ENCODE assay signal across 15 mouse cellular contexts in the genomic region with DNA sequence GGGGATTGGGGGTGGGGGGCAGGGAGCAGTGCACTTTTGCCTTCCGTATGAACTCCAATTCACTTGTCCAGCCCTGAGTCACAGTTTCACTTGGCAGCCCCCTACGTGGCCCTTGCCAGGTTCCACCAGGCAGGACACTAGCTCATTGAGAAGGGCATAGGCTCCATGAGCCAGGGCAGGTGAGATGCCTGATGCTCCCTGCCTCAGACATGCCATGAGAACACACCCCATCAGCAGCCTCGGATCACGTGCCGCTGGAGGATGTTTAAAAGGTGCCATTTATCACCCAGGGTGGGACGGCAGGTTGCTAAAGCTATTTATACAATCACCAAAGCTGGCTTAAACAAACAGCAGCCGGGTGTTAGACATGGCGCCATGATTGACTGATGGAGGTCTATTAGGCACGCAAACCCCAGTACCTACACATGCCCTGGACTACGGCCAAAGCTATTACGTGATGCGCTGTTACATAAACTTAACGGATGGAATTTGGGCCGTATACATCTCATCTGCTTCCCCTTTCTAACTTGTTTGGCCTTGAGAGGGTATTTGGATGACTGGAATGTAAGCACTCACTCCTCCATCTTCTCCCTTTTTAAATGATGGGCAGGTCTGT.
DNase-seq lines count a peak whose midpoint lies in the region; ATAC-seq and TF ChIP-seq lines count a peak whose summit lies in the region.
"Had no signal": no experiment of that assay in that cellular context is flagged by ENCODE, and none has a peak within 500 bp of the region (broad histone marks: within the 10 kb centered on the region; RNA-seq: fewer than 3 reads in every experiment).

No protein-coding gene starts in this region.

- no peak for DNase-seq in embryonic facial prominence, embryonic 10.5 days (ENCODE audit: low spot score)
- DNase-seq in lung, embryonic 14.5 days: peak; percentile 73
- DNase-seq in lung, postnatal 25 days (ENCODE audit: low spot score): no peak
- peak; percentile 11 for DNase-seq in kidney, postnatal 14 days
- DNase-seq in stomach, postnatal 0 days (ENCODE audit: low spot score): peak; percentile 52
- no peak for DNase-seq in right cerebral cortex, postnatal 36 days (ENCODE audit: low spot score in 2 of 2)
- DNase-seq in left cerebral cortex, postnatal 14 days (ENCODE audit: low spot score in 2 of 2): no peak
- DNase-seq: cerebellum, adult 9-10 months; heart, postnatal 36 days had no signal

- H3K27me3 ChIP-seq in embryonic facial prominence, embryonic 13.5 days: no peaks in the 10 kb centered on the region
- no peaks in the 10 kb centered on the region for H3K27me3 ChIP-seq in embryonic facial prominence, embryonic 10.5 days (replicated peaks; ENCODE audit: low read depth, poor library complexity, severe bottlenecking)
- no peaks in the 10 kb centered on the region for H3K27me3 ChIP-seq in lung, embryonic 14.5 days (ENCODE audit: insufficient read depth, low read length)
- H3K27me3 ChIP-seq in stomach, postnatal 0 days (ENCODE audit: control insufficient read depth, insufficient read depth, low read length): no peaks in the 10 kb centered on the region
- H3K27me3 ChIP-seq: liver, embryonic 15.5 days had no signal

- H3K4me3 ChIP-seq in embryonic facial prominence, embryonic 13.5 days: no peak overlapping the region
- H3K4me3 ChIP-seq in embryonic facial prominence, embryonic 10.5 days: no peak overlapping the region
- no peak overlapping the region for H3K4me3 ChIP-seq in lung, embryonic 14.5 days (ENCODE audit: low read depth, low read length)
- no peak overlapping the region for H3K4me3 ChIP-seq in stomach, postnatal 0 days (ENCODE audit: low read depth, low read length)
- H3K4me3 ChIP-seq: embryonic facial prominence, embryonic 15.5 days; liver, embryonic 15.5 days had no signal

- no peak for TF ChIP-seq CTCF in lung, embryonic 14.5 days (IDR thresholded peaks at IDR 0.05; ENCODE audit: low read depth)
- TF ChIP-seq CTCF in stomach, postnatal 0 days (IDR thresholded peaks at IDR 0.05; ENCODE audit: low read depth): no peak

- 68% methylated on average over 14 of the region's 14 CpGs for WGBS in embryonic facial prominence, embryonic 13.5 days
- WGBS in embryonic facial prominence, embryonic 10.5 days: 73% methylated on average over 14 of the region's 14 CpGs
- WGBS in lung, embryonic 14.5 days: 11% methylated on average over 14 of the region's 14 CpGs
- 18% methylated on average over 14 of the region's 14 CpGs for WGBS in stomach, postnatal 0 days

- no peaks in the 10 kb centered on the region for H3K36me3 ChIP-seq in embryonic facial prominence, embryonic 13.5 days
- no peaks in the 10 kb centered on the region for H3K36me3 ChIP-seq in embryonic facial prominence, embryonic 10.5 days (replicated peaks)
- no peaks in the 10 kb centered on the region for H3K36me3 ChIP-seq in lung, embryonic 14.5 days (ENCODE audit: insufficient read depth)
- H3K36me3 ChIP-seq in stomach, postnatal 0 days (ENCODE audit: control insufficient read depth, insufficient read depth, low read length): no peaks in the 10 kb centered on the region
- H3K36me3 ChIP-seq: embryonic facial prominence, embryonic 15.5 days; G1E; liver, embryonic 15.5 days had no signal

- peaks cover 18% of the 10 kb centered on the region for H3K4me1 ChIP-seq in embryonic facial prominence, embryonic 13.5 days
- H3K4me1 ChIP-seq in embryonic facial prominence, embryonic 10.5 days: peaks cover 15% of the 10 kb centered on the region
- H3K4me1 ChIP-seq in lung, embryonic 14.5 days (ENCODE audit: insufficient read depth): peaks cover 9% of the 10 kb centered on the region; the same call in 1 of the 2 replicates
- peaks cover 6% of the 10 kb centered on the region; the same call in 1 of the 2 replicates for H3K4me1 ChIP-seq in stomach, postnatal 0 days (replicated peaks; ENCODE audit: control insufficient read depth, insufficient read depth)

- H3K9me3 ChIP-seq in embryonic facial prominence, embryonic 13.5 days: no peaks in the 10 kb centered on the region
- no peaks in the 10 kb centered on the region for H3K9me3 ChIP-seq in embryonic facial prominence, embryonic 10.5 days
- H3K9me3 ChIP-seq in lung, embryonic 14.5 days (ENCODE audit: low read depth, low read length): no peaks in the 10 kb centered on the region
- no peaks in the 10 kb centered on the region for H3K9me3 ChIP-seq in stomach, postnatal 0 days (ENCODE audit: control insufficient read depth, low read length)
- H3K9me3 ChIP-seq: embryonic facial prominence, embryonic 15.5 days; G1E; liver, embryonic 15.5 days had no signal

- ATAC-seq in embryonic facial prominence, embryonic 13.5 days (ENCODE audit: insufficient number of reproducible peaks, insufficient read depth, low FRiP score, low TSS enrichment, low read depth): peak; percentile 15; the same call in 1 of the 2 replicates
- peak; percentile 62 for ATAC-seq in lung, embryonic 14.5 days (ENCODE audit: insufficient read depth)
- ATAC-seq in stomach, postnatal 0 days (ENCODE audit: low FRiP score, low TSS enrichment): peak; percentile 56
- ATAC-seq: midbrain, embryonic 16.5 days had no signal

- no peak for TF ChIP-seq EP300 in stomach, postnatal 0 days (optimal IDR thresholded peaks at IDR 0.05)

- no peak overlapping the region for H3K4me2 ChIP-seq in embryonic facial prominence, embryonic 13.5 days
- H3K4me2 ChIP-seq in lung, embryonic 14.5 days: no peak overlapping the region
- no peak overlapping the region for H3K4me2 ChIP-seq in stomach, postnatal 0 days (replicated peaks; ENCODE audit: low read depth)
- H3K4me2 ChIP-seq: embryonic facial prominence, embryonic 15.5 days; liver, embryonic 15.5 days had no signal

- no peak overlapping the region for H3K9ac ChIP-seq in embryonic facial prominence, embryonic 13.5 days
- no peak overlapping the region for H3K9ac ChIP-seq in lung, embryonic 14.5 days
- H3K9ac ChIP-seq in stomach, postnatal 0 days (ENCODE audit: low read length): no peak overlapping the region
- H3K9ac ChIP-seq: embryonic facial prominence, embryonic 15.5 days; liver, embryonic 15.5 days had no signal

- no peak overlapping the region for H3K27ac ChIP-seq in embryonic facial prominence, embryonic 13.5 days
- H3K27ac ChIP-seq in embryonic facial prominence, embryonic 10.5 days (replicated peaks): no peak overlapping the region
- H3K27ac ChIP-seq in lung, embryonic 14.5 days (ENCODE audit: low read depth): no peak overlapping the region
- H3K27ac ChIP-seq in stomach, postnatal 0 days (replicated peaks): no peak overlapping the region
- H3K27ac ChIP-seq: embryonic facial prominence, embryonic 15.5 days; kidney, postnatal 0 days; liver, embryonic 15.5 days had no signal

- intact Hi-C loops in left cerebral cortex, postnatal 14 days (cut with DNase I): no loop called here

Comparison
In these comparisons a context has a peak if more than half of its experiments do, and no peak if none do; other contexts are left out.
1. DNase-seq: peak in lung, embryonic 14.5 days (single experiment), kidney, postnatal 14 days (single experiment) and stomach, postnatal 0 days (single experiment); none in embryonic facial prominence, embryonic 10.5 days (single experiment), lung, postnatal 25 days (single experiment), right cerebral cortex, postnatal 36 days (0 of 2) and left cerebral cortex, postnatal 14 days (0 of 2).
2. Peak in every context shown above with its lines, with median percentiles within 50 percentile points of each other: ATAC-seq.